Mouse (Mus musculus) limb, embryonic 13.5 days (tissue): ENCODE data around the gene Cyth2. TPM values are rescaled to one million over a fixed set of nuclear protein-coding genes. Genes with fewer than 3 reads are reported as not detected.

Experiments used
- ATAC-seq: fragments of 200-750 bp; cut with Nextera tagmentation; 2 replicates; pipeline ENCODE4 v1.8.0; 2017; ENCODE audit warnings: low read depth, moderate number of reproducible peaks, moderate TSS enrichment; ENCODE audit not compliant: low FRiP score
- H3K27ac ChIP-seq: fragments of 300-500 bp; sonication (generic); 2 replicates; pipeline ENCODE4 v1.5.1; 2015; ENCODE audit warnings: inconsistent platforms, mild to moderate bottlenecking, moderate library complexity
- H3K27me3 ChIP-seq: fragments of 300-500 bp; sonication (generic); 2 replicates; pipeline ENCODE4 v1.6.1; 2015; ENCODE audit warnings: mild to moderate bottlenecking, inconsistent platforms
- H3K36me3 ChIP-seq: fragments of 300-500 bp; sonication (generic); 2 replicates; pipeline ENCODE4 v1.6.1; 2015; ENCODE audit warnings: inconsistent platforms, mild to moderate bottlenecking, moderate library complexity
- H3K4me1 ChIP-seq: fragments of 300-500 bp; sonication (generic); 2 replicates; pipeline ENCODE4 v1.6.1; 2015; ENCODE audit warnings: inconsistent platforms
- H3K4me2 ChIP-seq: fragments of 300-500 bp; sonication (generic); replicated peaks from 2 replicates; pipeline ENCODE4 v1.6.1; 2015; ENCODE audit warnings: inconsistent platforms, mild to moderate bottlenecking, moderate library complexity
- H3K4me3 ChIP-seq: fragments of 300-500 bp; sonication (generic); 2 replicates; pipeline ENCODE4 v1.5.1; 2015; ENCODE audit warnings: moderate library complexity, mild to moderate bottlenecking, inconsistent platforms
- H3K9ac ChIP-seq: fragments of 300-500 bp; sonication (generic); 2 replicates; pipeline ENCODE4 v1.6.1; 2015; ENCODE audit warnings: mild to moderate bottlenecking, inconsistent platforms
- H3K9me3 ChIP-seq: fragments of 300-500 bp; sonication (generic); 2 replicates; pipeline ENCODE4 v1.6.1; 2016; ENCODE audit warnings: inconsistent platforms
- WGBS: fragments of 180-500 bp; shearing (Covaris S2); methylation state at CpG from one replicate; pipeline ENCODE4 v1.1.7; 2015; 5-methylcytosine and 5-hydroxymethylcytosine counted together
- polyA plus RNA-seq: library from polyadenylated mRNA; unstranded; fragments of >200 nt; fragmentation: Nextera tagmentation; extraction: Ambion mirVana; gene quantifications from 2 replicates; pipeline ENCODE4 v1.2.1, GENCODE M21; 2015

Cyth2 gene
- 135 and 137 TPM in 2 replicates for polyA plus RNA-seq

GRCm38 (mm10) chr7:45813787-45814779, at the start of gene Cyth2:
Gene Cyth2 (minus strand): TSS chr7:45814581.
- Histone ChIP-seq H3K27ac (peak within 1 kb of the TSS; percentile 100), H3K9ac (peak within 1 kb of the TSS; percentile 99), H3K4me1 (peaks cover 26% of the 10 kb centered on the region), H3K4me3 (peak within 1 kb of the TSS; percentile 92), H3K27me3 (peaks cover 9% of the 10 kb centered on the region), H3K4me2 (peak within 1 kb of the TSS; percentile 91), H3K9me3 (no peaks in the 10 kb centered on the region), H3K36me3 (peaks cover 39% of the 10 kb centered on the region)
- WGBS = under 1% methylated on average over 81 of the region's 92 CpGs
- ATAC-seq = peak; percentile 99

- H3K9me3 ChIP-seq = no peaks in the 10 kb centered on the region
- H3K4me3 ChIP-seq = no peak overlapping the region
- no peak for ATAC-seq
- WGBS = 85% methylated on average over 7 of the region's 7 CpGs
- no peak overlapping the region for H3K4me2 ChIP-seq
- H3K9ac ChIP-seq = no peak overlapping the region
- no peaks in the 10 kb centered on the region for H3K36me3 ChIP-seq
- H3K4me1 ChIP-seq = peaks cover 13% of the 10 kb centered on the region
- H3K27ac ChIP-seq = no peak overlapping the region
- peaks cover 63% of the 10 kb centered on the region for H3K27me3 ChIP-seq
These were observed 48.4 kb upstream of the Cyth2 start for GRCm38 (mm10) chr7:45862804-45863203.

- Histone ChIP-seq H3K27ac (no peak overlapping the region), H3K36me3 (no peaks in the 10 kb centered on the region), H3K9me3 (no peaks in the 10 kb centered on the region), H3K27me3 (peaks cover 75% of the 10 kb centered on the region), H3K4me1 (peaks cover 16% of the 10 kb centered on the region), H3K9ac (no peak overlapping the region), H3K4me3 (no peak overlapping the region), H3K4me2 (no peak overlapping the region)
- ATAC-seq = no peak
- 51% methylated on average over 4 of the region's 4 CpGs for WGBS
These were observed 44.6 kb upstream of the Cyth2 start for GRCm38 (mm10) chr7:45859008-45859407.

GRCm38 (mm10) chr7:45856950-45857901, 42.8 kb upstream of the Cyth2 start:
- ATAC-seq = peak; percentile 28; the same call in 1 of the 2 replicates
- Histone ChIP-seq H3K4me3 (peak overlapping the region; percentile 44), H3K9ac (peak overlapping the region; percentile 43), H3K36me3 (no peaks in the 10 kb centered on the region), H3K27me3 (peaks cover 63% of the 10 kb centered on the region), H3K4me1 (peaks cover 16% of the 10 kb centered on the region), H3K9me3 (no peaks in the 10 kb centered on the region), H3K27ac (no peak overlapping the region), H3K4me2 (peak overlapping the region; percentile 73)
- WGBS = 2% methylated on average over 30 of the region's 30 CpGs

- no peak overlapping the region for H3K9ac ChIP-seq
- no peaks in the 10 kb centered on the region for H3K9me3 ChIP-seq
- peaks cover 20% of the 10 kb centered on the region for H3K4me1 ChIP-seq
- H3K4me2 ChIP-seq = no peak overlapping the region
- 80% methylated on average over 12 of the region's 12 CpGs for WGBS
- H3K36me3 ChIP-seq = no peaks in the 10 kb centered on the region
- no peak overlapping the region for H3K4me3 ChIP-seq
- peaks cover 46% of the 10 kb centered on the region for H3K27me3 ChIP-seq
- no peak for ATAC-seq
- H3K27ac ChIP-seq = no peak overlapping the region
These were observed 38.7 kb upstream of the Cyth2 start for GRCm38 (mm10) chr7:45853089-45853488.

GRCm38 (mm10) chr7:45850661-45851060, 36.3 kb upstream of the Cyth2 start:
- Histone ChIP-seq H3K9ac (no peak overlapping the region), H3K27ac (no peak overlapping the region), H3K9me3 (no peaks in the 10 kb centered on the region), H3K27me3 (peaks cover 38% of the 10 kb centered on the region), H3K4me1 (0 out of 2 replicates have a peak, but pooled peaks cover 6% of the 10 kb centered on the region), H3K36me3 (no peaks in the 10 kb centered on the region), H3K4me3 (no peak overlapping the region), H3K4me2 (no peak overlapping the region)
- no peak for ATAC-seq
- WGBS = 74% methylated on average over 3 of the region's 3 CpGs

GRCm38 (mm10) chr7:45848447-45849027, 34.2 kb upstream of the Cyth2 start:
- WGBS = 9% methylated on average over 6 of the region's 6 CpGs
- no peaks in the 10 kb centered on the region for H3K9me3 ChIP-seq
- H3K4me3 ChIP-seq = no peak overlapping the region
- ATAC-seq = peak; percentile 32; the same call in 1 of the 2 replicates
- H3K4me1 ChIP-seq = 0 out of 2 replicates have a peak, but pooled peaks cover 6% of the 10 kb centered on the region
- H3K9ac ChIP-seq = no peak overlapping the region
- no peak overlapping the region for H3K27ac ChIP-seq
- H3K36me3 ChIP-seq = no peaks in the 10 kb centered on the region
- peaks cover 46% of the 10 kb centered on the region for H3K27me3 ChIP-seq
- no peak overlapping the region; the same call in 1 of the 2 replicates for H3K4me2 ChIP-seq

GRCm38 (mm10) chr7:45842950-45843744, 28.8 kb upstream of the Cyth2 start:
- Histone ChIP-seq H3K4me3 (no peak overlapping the region), H3K9ac (no peak overlapping the region), H3K4me1 (no peaks in the 10 kb centered on the region), H3K27me3 (peaks cover 58% of the 10 kb centered on the region), H3K36me3 (no peaks in the 10 kb centered on the region), H3K9me3 (no peaks in the 10 kb centered on the region), H3K4me2 (no peak overlapping the region), H3K27ac (no peak overlapping the region)
- WGBS = 85% methylated on average over 10 of the region's 10 CpGs
- ATAC-seq = no peak

GRCm38 (mm10) chr7:45833924-45834323, 19.5 kb upstream of the Cyth2 start:
- Histone ChIP-seq H3K27me3 (peaks cover 69% of the 10 kb centered on the region), H3K27ac (no peak overlapping the region), H3K9me3 (no peaks in the 10 kb centered on the region; the same call in 1 of the 2 replicates), H3K4me2 (peak overlapping the region; percentile 66), H3K36me3 (peaks cover 7% of the 10 kb centered on the region), H3K4me1 (peaks cover 28% of the 10 kb centered on the region), H3K4me3 (peak overlapping the region; percentile 49), H3K9ac (peak overlapping the region; percentile 62)
- 2% methylated on average over 30 of the region's 31 CpGs for WGBS
- ATAC-seq = no peak

- no peak for ATAC-seq
- Histone ChIP-seq H3K9ac (peak overlapping the region; percentile 62), H3K4me3 (peak overlapping the region; percentile 49), H3K9me3 (no peaks in the 10 kb centered on the region; the same call in 1 of the 2 replicates), H3K27ac (no peak overlapping the region), H3K36me3 (peaks cover 13% of the 10 kb centered on the region), H3K27me3 (peaks cover 69% of the 10 kb centered on the region), H3K4me2 (peak overlapping the region; percentile 66), H3K4me1 (peaks cover 28% of the 10 kb centered on the region)
- WGBS = under 1% methylated on average over 76 of the region's 86 CpGs
These were observed 18.9 kb upstream of the Cyth2 start for GRCm38 (mm10) chr7:45833148-45833790.
